Mouse (Mus musculus): ENCODE data around the gene Akap6.

Gene Akap6

GRCm38 (mm10) chr12:52699146-52699545 is at the start of gene Akap6:
Gene Akap6 (plus strand): TSS chr12:52699383.
- DNase-seq (ENCODE audit: low spot score in 2 of 2) = no peak

- DNase-seq (ENCODE audit: low spot score in 2 of 2) = no peak
Measured at GRCm38 (mm10) chr12:52662907-52663790, 36.0 kb upstream of the Akap6 start.

GRCm38 (mm10) chr12:52664944-52665343 is 34.2 kb upstream of the Akap6 start:
- no peak for DNase-seq (ENCODE audit: low spot score in 2 of 2)

GRCm38 (mm10) chr12:52671436-52671835 is 27.7 kb upstream of the Akap6 start:
- DNase-seq (ENCODE audit: low spot score in 2 of 2) = no peak

- DNase-seq (ENCODE audit: low spot score in 2 of 2) = no peak
Measured at GRCm38 (mm10) chr12:52671943-52672342, 27.2 kb upstream of the Akap6 start.

- no peak for DNase-seq (ENCODE audit: low spot score in 2 of 2)
Measured at GRCm38 (mm10) chr12:52673361-52673960, 25.7 kb upstream of the Akap6 start.

GRCm38 (mm10) chr12:52675010-52675409 is 24.2 kb upstream of the Akap6 start:
- DNase-seq (ENCODE audit: low spot score in 2 of 2) = no peak

GRCm38 (mm10) chr12:52687355-52687754 is 11.8 kb upstream of the Akap6 start:
- no peak for DNase-seq (ENCODE audit: low spot score in 2 of 2)

- no peak for DNase-seq (ENCODE audit: low spot score in 2 of 2)
Measured at GRCm38 (mm10) chr12:52688712-52689111, 10.5 kb upstream of the Akap6 start.

GRCm38 (mm10) chr12:52691552-52691951 is 7.6 kb upstream of the Akap6 start:
- DNase-seq (ENCODE audit: low spot score in 2 of 2) = no peak

GRCm38 (mm10) chr12:52692290-52692974 is 6.8 kb upstream of the Akap6 start:
- DNase-seq (ENCODE audit: low spot score in 2 of 2) = no peak

GRCm38 (mm10) chr12:52697407-52698109 is 1.6 kb upstream of the Akap6 start:
- DNase-seq (ENCODE audit: low spot score in 2 of 2) = no peak

- no peak for DNase-seq (ENCODE audit: low spot score in 2 of 2)
Measured at GRCm38 (mm10) chr12:52698276-52698930, 780 bp upstream of the Akap6 start.

- no peak for DNase-seq (ENCODE audit: low spot score in 2 of 2)
Measured at GRCm38 (mm10) chr12:52699961-52700696, 946 bp downstream of the Akap6 start.

GRCm38 (mm10) chr12:52700697-52701191 is 1.6 kb downstream of the Akap6 start:
- DNase-seq (ENCODE audit: low spot score in 2 of 2) = no peak

- DNase-seq (ENCODE audit: low spot score in 2 of 2) = no peak
Measured at GRCm38 (mm10) chr12:52701201-52701641, 2.0 kb downstream of the Akap6 start.

- DNase-seq (ENCODE audit: low spot score in 2 of 2) = no peak
Measured at GRCm38 (mm10) chr12:52702368-52702967, 3.3 kb downstream of the Akap6 start.

GRCm38 (mm10) chr12:52704081-52704480 is 4.9 kb downstream of the Akap6 start:
- no peak for DNase-seq (ENCODE audit: low spot score in 2 of 2)

GRCm38 (mm10) chr12:52704810-52705209 is 5.6 kb downstream of the Akap6 start:
- DNase-seq (ENCODE audit: low spot score in 2 of 2) = no peak

GRCm38 (mm10) chr12:52711382-52711781 is 12.2 kb downstream of the Akap6 start:
- DNase-seq (ENCODE audit: low spot score in 2 of 2) = no peak

Data from spleen, postnatal 14 days (tissue).